Mouse (Mus musculus) limb, embryonic 14.5 days (tissue): ENCODE data around the gene Diras1. TPM values are rescaled to one million over a fixed set of nuclear protein-coding genes. Genes with fewer than 3 reads are reported as not detected.

Experiments
- ATAC-seq: fragments of 200-750 bp; cut with Nextera tagmentation; 2 replicates; pipeline ENCODE4 v1.8.0; 2017; ENCODE audit warnings: low read depth, moderate number of reproducible peaks, moderate TSS enrichment; ENCODE audit not compliant: low FRiP score
- DNase-seq: peaks from one replicate; pipeline ENCODE4 v3.0.0-alpha.2; 2015; ENCODE audit warnings: low spot score
- H3K27ac ChIP-seq: fragments of 300-500 bp; sonication (generic); replicated peaks from 2 replicates; pipeline ENCODE4 v1.5.1; 2014; ENCODE audit warnings: low read depth, mild to moderate bottlenecking, low read length, moderate library complexity, mixed read lengths
- H3K27me3 ChIP-seq: fragments of 300-500 bp; sonication (generic); 2 replicates; pipeline ENCODE4 v1.6.1; 2014; ENCODE audit warnings: low read length, mixed read lengths; ENCODE audit not compliant: control insufficient read depth, insufficient read depth
- H3K36me3 ChIP-seq: fragments of 300-500 bp; sonication (generic); 2 replicates; pipeline ENCODE4 v1.6.1; 2014; ENCODE audit warnings: mild to moderate bottlenecking, low read length, moderate library complexity, mixed read lengths; ENCODE audit not compliant: control insufficient read depth, insufficient read depth
- H3K4me1 ChIP-seq: fragments of 300-500 bp; sonication (generic); 2 replicates; pipeline ENCODE4 v1.6.1; 2014; ENCODE audit warnings: antibody characterized with exemption, low read length, mixed read lengths; ENCODE audit not compliant: control insufficient read depth, insufficient read depth
- H3K4me2 ChIP-seq: fragments of 300-500 bp; sonication (generic); replicated peaks from 2 replicates; pipeline ENCODE4 v1.6.1; 2014; ENCODE audit warnings: low read depth, mild to moderate bottlenecking, low read length, moderate library complexity; ENCODE audit not compliant: severe bottlenecking
- H3K4me3 ChIP-seq: fragments of 300-500 bp; sonication (generic); replicated peaks from 2 replicates; pipeline ENCODE4 v1.5.1; 2014; ENCODE audit warnings: low read length
- H3K9ac ChIP-seq: fragments of 300-500 bp; sonication (generic); 2 replicates; pipeline ENCODE4 v1.6.1; 2014; ENCODE audit warnings: mild to moderate bottlenecking, low read depth, low read length, moderate library complexity; ENCODE audit not compliant: severe bottlenecking
- H3K9me3 ChIP-seq: fragments of 300-500 bp; sonication (generic); 2 replicates; pipeline ENCODE4 v1.6.1; 2016; ENCODE audit warnings: low read length; ENCODE audit not compliant: control insufficient read depth
- POLR2A ChIP-seq: fragments of 200-500 bp; IDR thresholded peaks from 2 replicates; pipeline ENCODE4 v1.8.0; 2012; ENCODE audit warnings: inconsistent platforms, mild to moderate bottlenecking, moderate library complexity, borderline replicate concordance; ENCODE audit not compliant: insufficient read depth, insufficient read length; ENCODE audit errors: extremely low read depth
- WGBS: fragments of 180-500 bp; shearing (Covaris S2); extraction: QIAGEN DNeasy Blood & Tissue Kit; methylation state at CpG from one replicate; pipeline ENCODE4 v1.1.7; 2014; 5-methylcytosine and 5-hydroxymethylcytosine counted together
- polyA plus RNA-seq, 2 experiments: library from polyadenylated mRNA; depleted of rRNA in 1 of 2; stranded (reverse) in 1 of 2; unstranded in 1 of 2; fragments of >200 nt; fragmentation: Nextera tagmentation in 1 of 2; extraction: Ambion mirVana in 1 of 2; gene quantifications; 2 replicates each; pipeline versions ENCODE4 v1.2.1 to v1.2.3; 2012 to 2014

Gene Diras1
- polyA plus RNA-seq, 2 experiments = 0.20 TPM; not detected in 1

DNA sequence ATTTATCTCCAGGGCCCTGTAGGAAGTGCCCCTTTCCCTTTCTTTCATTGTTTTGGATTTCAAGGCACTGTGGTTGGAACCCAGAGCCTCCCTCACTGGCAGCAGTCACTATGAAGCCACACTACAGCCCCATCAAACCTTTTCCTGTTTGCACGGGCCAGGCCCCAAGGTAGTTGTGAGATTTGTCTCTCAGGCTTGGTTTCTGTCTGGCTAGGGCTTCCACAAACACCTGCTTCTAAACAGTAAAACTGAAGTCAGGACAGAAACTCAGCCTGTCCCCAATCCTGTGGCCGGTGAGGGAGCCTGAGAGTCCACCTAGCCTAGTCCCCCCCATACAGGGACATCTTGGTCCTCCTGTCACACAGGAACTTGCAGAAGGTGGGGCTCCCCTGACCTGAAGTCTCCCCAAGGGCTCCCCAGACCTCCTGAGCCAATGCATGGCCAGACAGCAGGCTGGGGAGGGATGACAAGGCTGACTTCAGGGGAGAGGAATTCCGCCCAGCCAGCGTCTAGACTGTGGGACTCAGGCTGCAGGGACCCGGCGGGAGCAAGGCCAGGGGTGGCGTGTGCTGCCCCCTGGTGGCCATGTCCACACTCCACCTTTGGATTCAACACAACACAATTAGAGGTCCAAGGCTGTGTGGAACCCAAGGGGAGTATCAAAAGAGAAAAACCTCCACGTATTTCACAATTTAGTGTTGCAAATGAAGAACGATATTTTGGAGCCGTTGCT is 37.6 kb downstream of the Diras1 start:
- 10% methylated on average over 10 of the region's 10 CpGs for WGBS
- Histone ChIP-seq H3K4me3 (no peak overlapping the region), H3K4me1 (peaks cover 8% of the 10 kb centered on the region), H3K27ac (peak overlapping the region; percentile 55), H3K4me2 (0 out of 2 replicates have a peak overlapping the region, but pooled peaks have one; percentile 20), H3K9ac (no peak overlapping the region), H3K27me3 (peaks cover 27% of the 10 kb centered on the region), H3K9me3 (no peaks in the 10 kb centered on the region), H3K36me3 (no peaks in the 10 kb centered on the region)
- DNase-seq (peak; percentile 91), ATAC-seq (peak; percentile 88)
- TF ChIP-seq POLR2A = no peak

DNA sequence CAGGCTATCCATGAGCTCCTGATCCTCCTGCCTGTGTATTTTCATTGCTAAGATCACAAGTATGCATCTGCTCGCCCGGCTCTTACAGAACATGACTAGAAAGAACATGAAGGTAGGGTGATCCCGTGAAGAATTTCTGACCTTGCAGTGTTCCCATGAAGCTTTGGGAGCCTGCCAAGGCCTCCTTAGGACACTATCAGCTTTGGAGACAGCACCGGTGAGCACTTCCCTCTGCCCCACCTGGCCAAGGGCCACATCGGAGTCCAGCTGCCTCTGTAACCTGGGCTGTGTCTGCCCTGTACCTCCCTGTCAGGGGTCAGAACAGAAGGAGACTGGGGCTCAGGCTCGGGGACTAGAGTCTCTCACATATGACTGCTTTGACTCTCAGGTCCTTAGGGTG is 38.7 kb downstream of the Diras1 start:
- H3K4me1 ChIP-seq = peaks cover 8% of the 10 kb centered on the region
- no peak for ATAC-seq
- H3K9me3 ChIP-seq = no peaks in the 10 kb centered on the region
- no peaks in the 10 kb centered on the region for H3K36me3 ChIP-seq
- whole genome bisulfite sequencing = 69% methylated on average over 6 of the region's 6 CpGs
- peaks cover 27% of the 10 kb centered on the region for H3K27me3 ChIP-seq
- no peak overlapping the region for H3K9ac ChIP-seq
- no peak overlapping the region for H3K4me3 ChIP-seq
- DNase-seq = no peak
- no peak overlapping the region for H3K4me2 ChIP-seq
- no peak for TF ChIP-seq POLR2A
- no peak overlapping the region for H3K27ac ChIP-seq

DNA sequence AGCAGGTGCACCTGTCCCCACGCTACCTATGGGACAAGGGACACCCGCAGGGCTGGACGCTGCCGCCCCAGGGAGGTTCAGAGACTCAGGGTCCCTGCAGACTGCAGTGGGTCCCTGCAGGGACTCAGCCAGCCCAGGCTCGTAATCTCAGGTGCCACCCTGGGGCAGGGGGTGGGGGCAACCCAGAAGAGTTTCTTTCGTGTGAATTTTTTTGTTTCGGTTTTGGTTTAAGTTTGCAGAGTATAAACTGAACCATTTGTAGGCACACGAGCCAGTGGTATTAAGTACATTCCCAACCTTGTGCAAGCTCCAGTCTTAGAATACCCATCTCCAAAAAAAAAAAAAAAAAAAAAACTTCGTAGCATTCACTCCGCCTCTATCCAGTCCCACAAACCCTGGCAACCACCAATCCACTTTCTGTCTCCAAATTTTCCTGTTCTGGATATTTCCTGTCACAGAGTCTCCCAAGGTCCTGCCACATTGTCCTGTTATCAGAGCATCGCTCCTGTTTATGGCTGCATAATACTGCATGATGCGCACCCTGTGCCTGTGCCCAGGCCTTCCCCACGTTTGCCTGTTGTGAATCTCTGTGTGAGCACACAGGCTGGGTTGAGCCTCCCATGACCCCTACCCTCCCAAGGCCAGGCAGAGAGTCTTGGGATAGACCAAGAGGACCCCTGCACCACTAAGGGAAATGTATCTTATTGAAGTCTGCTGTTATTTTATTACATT is 39.3 kb downstream of the Diras1 start:
- Histone ChIP-seq H3K27ac (no peak overlapping the region), H3K4me3 (peak overlapping the region; percentile 15; the same call in 1 of the 2 replicates), H3K9ac (peak overlapping the region; percentile 9; the same call in 1 of the 2 replicates), H3K36me3 (no peaks in the 10 kb centered on the region), H3K4me2 (peak overlapping the region; percentile 41), H3K27me3 (peaks cover 27% of the 10 kb centered on the region), H3K9me3 (no peaks in the 10 kb centered on the region), H3K4me1 (peaks cover 8% of the 10 kb centered on the region)
- ATAC-seq (no peak), DNase-seq (no peak)
- WGBS = 30% methylated on average over 13 of the region's 13 CpGs
- no peak for TF ChIP-seq POLR2A

DNA sequence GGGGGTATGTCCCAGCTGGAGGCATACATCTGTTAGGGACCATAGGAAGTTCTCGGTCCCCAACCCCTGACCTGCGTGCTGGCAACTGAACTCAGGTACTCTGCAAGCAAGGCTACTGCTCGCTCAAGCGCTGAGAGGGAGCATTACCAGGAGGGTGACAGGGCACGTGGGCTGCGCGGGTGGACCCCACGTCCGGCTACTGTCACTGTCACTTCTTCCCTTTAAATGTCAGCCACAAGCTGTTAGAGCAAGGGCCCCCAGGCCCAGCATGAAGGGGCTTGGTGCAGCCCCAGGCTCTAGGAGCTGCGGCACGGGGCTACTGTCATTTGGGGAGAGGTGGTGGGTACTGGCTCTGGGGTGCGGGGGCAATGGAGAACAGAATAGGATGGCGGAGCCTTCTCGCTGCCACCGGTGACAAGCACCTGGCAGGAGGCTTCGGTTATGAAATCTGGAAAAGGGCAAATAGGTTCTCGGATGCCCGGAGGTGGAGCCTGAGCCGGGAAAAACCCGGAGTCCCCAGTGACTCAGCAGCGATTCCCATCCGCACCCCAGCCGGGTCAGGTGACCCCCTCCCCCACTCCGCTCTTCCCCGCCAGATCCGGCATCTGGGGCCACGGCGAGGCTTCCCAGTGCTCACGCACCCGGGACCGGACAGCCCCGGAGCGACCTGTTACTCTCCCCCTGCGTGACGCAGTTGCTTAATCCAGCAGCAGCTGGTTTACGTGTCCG is 40.1 kb downstream of the Diras1 start:
- peak overlapping the region; percentile 15; the same call in 1 of the 2 replicates for H3K4me3 ChIP-seq
- TF ChIP-seq POLR2A = no peak
- H3K36me3 ChIP-seq = no peaks in the 10 kb centered on the region
- ATAC-seq (no peak), DNase-seq (no peak)
- H3K9ac ChIP-seq = peak overlapping the region; percentile 9; the same call in 1 of the 2 replicates
- H3K9me3 ChIP-seq = no peaks in the 10 kb centered on the region
- peak overlapping the region; percentile 41 for H3K4me2 ChIP-seq
- H3K27ac ChIP-seq = no peak overlapping the region
- 12% methylated on average over 31 of the region's 37 CpGs for WGBS
- H3K27me3 ChIP-seq = peaks cover 27% of the 10 kb centered on the region
- H3K4me1 ChIP-seq = peaks cover 8% of the 10 kb centered on the region

DNA sequence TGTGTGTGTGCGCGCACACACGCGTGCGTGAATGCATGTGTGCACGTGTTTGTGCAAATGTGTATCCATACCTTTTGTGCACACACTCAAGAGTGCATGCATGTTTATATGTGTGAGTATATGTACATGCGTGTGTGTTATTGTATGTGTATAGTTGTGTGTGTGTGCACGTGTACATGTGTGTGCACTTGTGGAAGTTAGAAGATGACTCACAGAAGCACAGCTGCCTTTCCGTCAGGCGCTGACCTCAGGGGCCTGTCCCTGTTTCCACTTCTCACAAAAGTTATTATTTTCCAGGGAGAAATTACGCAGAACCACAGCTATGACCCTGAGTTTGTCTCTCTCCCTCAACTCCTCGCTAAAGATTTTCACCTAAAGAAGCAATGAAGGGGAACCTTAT is 41.2 kb downstream of the Diras1 start:
- H3K27me3 ChIP-seq = peaks cover 27% of the 10 kb centered on the region
- H3K27ac ChIP-seq = no peak overlapping the region
- TF ChIP-seq POLR2A = no peak
- H3K9me3 ChIP-seq = no peaks in the 10 kb centered on the region
- no peaks in the 10 kb centered on the region for H3K36me3 ChIP-seq
- 86% methylated on average over 12 of the region's 12 CpGs for WGBS
- no peak for DNase-seq
- peaks cover 8% of the 10 kb centered on the region for H3K4me1 ChIP-seq
- no peak overlapping the region for H3K4me2 ChIP-seq
- H3K4me3 ChIP-seq = no peak overlapping the region
- H3K9ac ChIP-seq = no peak overlapping the region
- ATAC-seq = no peak
